Mouse (Mus musculus): Measurements from ENCODE around the gene Btbd2. TPM values are rescaled to one million over a fixed set of nuclear protein-coding genes. Genes with fewer than 3 reads are reported as not detected.

The Btbd2 gene
- polyA plus RNA-seq, 1 experiment from 2014 or later, result 75.0 TPM

- Histone ChIP-seq H3K4me3 (ENCODE audit: low read depth, low read length) (no peak overlapping the region), H3K27me3 (ENCODE audit: control insufficient read depth, insufficient read depth, low read length) (no peaks in the 10 kb centered on the region), H3K9me3 (ENCODE audit: control insufficient read depth, low read length) (no peaks in the 10 kb centered on the region), H3K4me1 (ENCODE audit: control insufficient read depth, insufficient read depth, low read length) (no peaks in the 10 kb centered on the region), H3K36me3 (ENCODE audit: control insufficient read depth, insufficient read depth, low read length) (peaks cover 52% of the 10 kb centered on the region), H3K4me2 (ENCODE audit: low read depth, low read length) (no peak overlapping the region), H3K27ac (ENCODE audit: low read depth, low read length) (no peak overlapping the region), H3K9ac (replicated peaks; ENCODE audit: low read depth, low read length) (no peak overlapping the region)
- no peak for ATAC-seq (ENCODE audit: low read depth)
- 95% methylated on average over 10 of the region's 10 CpGs for WGBS
Measured at GRCm38 (mm10) chr10:80646936-80647335, 9.9 kb downstream of the Btbd2 start.

- Histone ChIP-seq H3K27ac (ENCODE audit: low read depth, low read length) (no peak overlapping the region), H3K4me1 (ENCODE audit: control insufficient read depth, insufficient read depth, low read length) (no peaks in the 10 kb centered on the region), H3K4me3 (ENCODE audit: low read depth, low read length) (no peak overlapping the region), H3K27me3 (ENCODE audit: control insufficient read depth, insufficient read depth, low read length) (no peaks in the 10 kb centered on the region), H3K9ac (replicated peaks; ENCODE audit: low read depth, low read length) (no peak overlapping the region), H3K4me2 (ENCODE audit: low read depth, low read length) (no peak overlapping the region), H3K36me3 (ENCODE audit: control insufficient read depth, insufficient read depth, low read length) (peaks cover 48% of the 10 kb centered on the region), H3K9me3 (ENCODE audit: control insufficient read depth, low read length) (no peaks in the 10 kb centered on the region)
- 90% methylated on average over 6 of the region's 6 CpGs for WGBS
- no peak for ATAC-seq (ENCODE audit: low read depth)
Measured at GRCm38 (mm10) chr10:80635345-80635744, 21.5 kb downstream of the Btbd2 start.

- Histone ChIP-seq H3K4me3 (ENCODE audit: low read depth, low read length) (no peak overlapping the region), H3K27ac (ENCODE audit: low read depth, low read length) (no peak overlapping the region), H3K9ac (replicated peaks; ENCODE audit: low read depth, low read length) (no peak overlapping the region), H3K9me3 (ENCODE audit: control insufficient read depth, low read length) (no peaks in the 10 kb centered on the region), H3K4me1 (ENCODE audit: control insufficient read depth, insufficient read depth, low read length) (peaks cover 18% of the 10 kb centered on the region), H3K27me3 (ENCODE audit: control insufficient read depth, insufficient read depth, low read length) (no peaks in the 10 kb centered on the region), H3K4me2 (ENCODE audit: low read depth, low read length) (no peak overlapping the region), H3K36me3 (ENCODE audit: control insufficient read depth, insufficient read depth, low read length) (no peaks in the 10 kb centered on the region)
- no peak for ATAC-seq (ENCODE audit: low read depth)
- WGBS, result 82% methylated on average over 9 of the region's 9 CpGs
Measured at GRCm38 (mm10) chr10:80628925-80629324, 27.9 kb downstream of the Btbd2 start.

GRCm38 (mm10) chr10:80627685-80628084 lies 29.2 kb downstream of the Btbd2 start:
- Histone ChIP-seq H3K36me3 (ENCODE audit: control insufficient read depth, insufficient read depth, low read length) (no peaks in the 10 kb centered on the region), H3K9ac (replicated peaks; ENCODE audit: low read depth, low read length) (no peak overlapping the region), H3K27me3 (ENCODE audit: control insufficient read depth, insufficient read depth, low read length) (no peaks in the 10 kb centered on the region), H3K4me1 (ENCODE audit: control insufficient read depth, insufficient read depth, low read length) (peaks cover 27% of the 10 kb centered on the region), H3K4me2 (ENCODE audit: low read depth, low read length) (no peak overlapping the region), H3K4me3 (ENCODE audit: low read depth, low read length) (no peak overlapping the region), H3K27ac (ENCODE audit: low read depth, low read length) (no peak overlapping the region), H3K9me3 (ENCODE audit: control insufficient read depth, low read length) (no peaks in the 10 kb centered on the region)
- 75% methylated on average over 2 of the region's 2 CpGs for WGBS
- no peak for ATAC-seq (ENCODE audit: low read depth)

GRCm38 (mm10) chr10:80625764-80626163 lies 31.1 kb downstream of the Btbd2 start:
- Histone ChIP-seq H3K27ac (ENCODE audit: low read depth, low read length) (no peak overlapping the region), H3K4me3 (ENCODE audit: low read depth, low read length) (no peak overlapping the region), H3K9me3 (ENCODE audit: control insufficient read depth, low read length) (no peaks in the 10 kb centered on the region), H3K4me2 (ENCODE audit: low read depth, low read length) (no peak overlapping the region), H3K27me3 (ENCODE audit: control insufficient read depth, insufficient read depth, low read length) (no peaks in the 10 kb centered on the region), H3K36me3 (ENCODE audit: control insufficient read depth, insufficient read depth, low read length) (no peaks in the 10 kb centered on the region), H3K9ac (replicated peaks; ENCODE audit: low read depth, low read length) (no peak overlapping the region), H3K4me1 (ENCODE audit: control insufficient read depth, insufficient read depth, low read length) (peaks cover 33% of the 10 kb centered on the region)
- no peak for ATAC-seq (ENCODE audit: low read depth)
- WGBS, result 94% methylated on average over 4 of the region's 4 CpGs

- Histone ChIP-seq H3K4me1 (ENCODE audit: control insufficient read depth, insufficient read depth, low read length) (peaks cover 30% of the 10 kb centered on the region), H3K27me3 (ENCODE audit: control insufficient read depth, insufficient read depth, low read length) (no peaks in the 10 kb centered on the region), H3K4me2 (ENCODE audit: low read depth, low read length) (peak overlapping the region; percentile 99), H3K9ac (replicated peaks; ENCODE audit: low read depth, low read length) (peak overlapping the region; percentile 86), H3K9me3 (ENCODE audit: control insufficient read depth, low read length) (no peaks in the 10 kb centered on the region), H3K36me3 (ENCODE audit: control insufficient read depth, insufficient read depth, low read length) (no peaks in the 10 kb centered on the region), H3K27ac (ENCODE audit: low read depth, low read length) (peak overlapping the region; percentile 83), H3K4me3 (ENCODE audit: low read depth, low read length) (peak overlapping the region; percentile 80)
- no peak for ATAC-seq (ENCODE audit: low read depth)
- WGBS, result 18% methylated on average over 15 of the region's 15 CpGs
Measured at GRCm38 (mm10) chr10:80623457-80624191, 33.2 kb downstream of the Btbd2 start.

GRCm38 (mm10) chr10:80622661-80623456 lies 34.0 kb downstream of the Btbd2 start, which contains the start of gene Csnk1g2:
Gene Csnk1g2, plus strand, starts transcription at chr10:80622838.
- H3K27ac ChIP-seq (ENCODE audit: low read depth, low read length), result peak within 1 kb of the TSS; percentile 95
- no peaks in the 10 kb centered on the region for H3K36me3 ChIP-seq (ENCODE audit: control insufficient read depth, insufficient read depth, low read length)
- peaks cover 29% of the 10 kb centered on the region for H3K4me1 ChIP-seq (ENCODE audit: control insufficient read depth, insufficient read depth, low read length)
- H3K9me3 ChIP-seq (ENCODE audit: control insufficient read depth, low read length), result no peaks in the 10 kb centered on the region
- H3K4me2 ChIP-seq (ENCODE audit: low read depth, low read length), result peak within 1 kb of the TSS; percentile 99
- peak within 1 kb of the TSS; percentile 80 for H3K4me3 ChIP-seq (ENCODE audit: low read depth, low read length)
- peak within 1 kb of the TSS; percentile 86 for H3K9ac ChIP-seq (replicated peaks; ENCODE audit: low read depth, low read length)
- no peaks in the 10 kb centered on the region for H3K27me3 ChIP-seq (ENCODE audit: control insufficient read depth, insufficient read depth, low read length)
- ATAC-seq (ENCODE audit: low read depth), result no peak; the same call in 1 of the 2 replicates
- under 1% methylated on average over 80 of the region's 85 CpGs for WGBS

GRCm38 (mm10) chr10:80621940-80622660 lies 34.8 kb downstream of the Btbd2 start:
- H3K9ac ChIP-seq (replicated peaks; ENCODE audit: low read depth, low read length), result peak overlapping the region; percentile 86
- no peaks in the 10 kb centered on the region for H3K9me3 ChIP-seq (ENCODE audit: control insufficient read depth, low read length)
- H3K4me2 ChIP-seq (ENCODE audit: low read depth, low read length), result peak overlapping the region; percentile 70
- under 1% methylated on average over 64 of the region's 64 CpGs for WGBS
- ATAC-seq (ENCODE audit: low read depth), result peak; percentile 94
- H3K27me3 ChIP-seq (ENCODE audit: control insufficient read depth, insufficient read depth, low read length), result no peaks in the 10 kb centered on the region
- peak overlapping the region; percentile 95 for H3K27ac ChIP-seq (ENCODE audit: low read depth, low read length)
- H3K4me3 ChIP-seq (ENCODE audit: low read depth, low read length), result peak overlapping the region; percentile 80
- H3K4me1 ChIP-seq (ENCODE audit: control insufficient read depth, insufficient read depth, low read length), result peaks cover 29% of the 10 kb centered on the region
- H3K36me3 ChIP-seq (ENCODE audit: control insufficient read depth, insufficient read depth, low read length), result no peaks in the 10 kb centered on the region

- WGBS, result 2% methylated on average over 9 of the region's 9 CpGs
- Histone ChIP-seq H3K9ac (replicated peaks; ENCODE audit: low read depth, low read length) (peak overlapping the region; percentile 57), H3K9me3 (ENCODE audit: control insufficient read depth, low read length) (no peaks in the 10 kb centered on the region), H3K4me3 (ENCODE audit: low read depth, low read length) (peak overlapping the region; percentile 80), H3K27ac (ENCODE audit: low read depth, low read length) (peak overlapping the region; percentile 95), H3K36me3 (ENCODE audit: control insufficient read depth, insufficient read depth, low read length) (no peaks in the 10 kb centered on the region), H3K27me3 (ENCODE audit: control insufficient read depth, insufficient read depth, low read length) (no peaks in the 10 kb centered on the region), H3K4me2 (ENCODE audit: low read depth, low read length) (peak overlapping the region; percentile 70), H3K4me1 (ENCODE audit: control insufficient read depth, insufficient read depth, low read length) (peaks cover 29% of the 10 kb centered on the region)
- no peak for ATAC-seq (ENCODE audit: low read depth)
Measured at GRCm38 (mm10) chr10:80621690-80621939, 35.3 kb downstream of the Btbd2 start.
